Mouse (Mus musculus) liver, embryonic 14.5 days (tissue): ENCODE results near the gene Guca2b. TPM values are rescaled to one million over a fixed set of nuclear protein-coding genes. Genes with fewer than 3 reads are reported as not detected.

ENCODE experiments used
- ATAC-seq: fragments of 200-750 bp; cut with Nextera tagmentation; 2 replicates; pipeline ENCODE4 v1.8.0; 2017; ENCODE audit warnings: moderate number of reproducible peaks, mild to moderate bottlenecking, moderate library complexity; ENCODE audit not compliant: insufficient read depth
- DNase-seq, 3 experiments: peaks; one replicate each; pipeline ENCODE4 v3.0.0-alpha.2; 2012 to 2013; ENCODE audit warnings: low read depth in 3 of 3, low spot score in 3 of 3
- H3K27ac ChIP-seq: fragments of 300-500 bp; sonication (generic); 2 replicates; pipeline ENCODE4 v1.5.1; 2014; ENCODE audit warnings: moderate library complexity, mild to moderate bottlenecking, control low read depth, inconsistent platforms
- H3K27me3 ChIP-seq: fragments of 300-500 bp; sonication (generic); 2 replicates; pipeline ENCODE4 v1.6.1; 2014; ENCODE audit warnings: mild to moderate bottlenecking, low read length, moderate library complexity; ENCODE audit not compliant: control insufficient read depth, insufficient read depth
- H3K36me3 ChIP-seq: fragments of 300-500 bp; sonication (generic); replicated peaks from 2 replicates; pipeline ENCODE4 v1.6.1; 2014; ENCODE audit warnings: low read depth; ENCODE audit not compliant: control insufficient read depth, insufficient read depth
- H3K4me1 ChIP-seq, 2 experiments: fragments of 200-500 bp in 1 of 2; fragments of 300-500 bp in 1 of 2; sonication (generic) in 1 of 2; replicated peaks; 2 replicates each; pipeline ENCODE4 v1.6.1; 2012 to 2014; ENCODE audit warnings: antibody characterized with exemption in 1 of 2, inconsistent platforms in 1 of 2, low read length in 1 of 2; ENCODE audit not compliant: control insufficient read depth in 2 of 2, insufficient read depth in 2 of 2
- H3K4me2 ChIP-seq: fragments of 300-500 bp; sonication (generic); 2 replicates; pipeline ENCODE4 v1.6.1; 2014; ENCODE audit warnings: low read depth, mild to moderate bottlenecking, control low read depth, moderate library complexity
- H3K4me3 ChIP-seq, 2 experiments: fragments of 200-500 bp in 1 of 2; fragments of 300-500 bp in 1 of 2; sonication (generic) in 1 of 2; 2 replicates each; pipeline ENCODE4 v1.5.1; 2012 to 2014; ENCODE audit warnings: low read depth in 2 of 2, low read length in 2 of 2, mild to moderate bottlenecking in 2 of 2, control low read depth in 1 of 2, inconsistent platforms in 1 of 2, moderate library complexity in 1 of 2; ENCODE audit not compliant: insufficient read depth in 1 of 2
- H3K9ac ChIP-seq: fragments of 300-500 bp; sonication (generic); replicated peaks from 2 replicates; pipeline ENCODE4 v1.6.1; 2014; ENCODE audit warnings: mild to moderate bottlenecking, control low read depth, moderate library complexity
- H3K9me3 ChIP-seq: fragments of 300-500 bp; sonication (generic); 2 replicates; pipeline ENCODE4 v1.6.1; 2016; ENCODE audit warnings: low read length, mixed read lengths; ENCODE audit not compliant: control insufficient read depth
- CTCF ChIP-seq: IDR thresholded peaks from 2 replicates; pipeline ENCODE4 v1.5.1; 2016; ENCODE audit warnings: antibody characterized with exemption, low read depth, control low read depth
- EP300 ChIP-seq: IDR thresholded peaks from 2 replicates; pipeline ENCODE4 v1.6.1; 2016; ENCODE audit warnings: antibody characterized with exemption, low read depth
- WGBS: fragments of 180-500 bp; shearing (Covaris S2); extraction: QIAGEN DNeasy Blood & Tissue Kit; methylation state at CpG from one replicate; pipeline ENCODE4 v1.1.7; 2014; ENCODE audit not compliant: insufficient replicate concordance; 5-methylcytosine and 5-hydroxymethylcytosine counted together
- polyA plus RNA-seq, 2 experiments: library from polyadenylated mRNA; depleted of rRNA in 1 of 2; stranded (reverse) in 1 of 2; unstranded in 1 of 2; fragments of >200 nt; fragmentation: Nextera tagmentation in 1 of 2; extraction: Ambion mirVana in 1 of 2; gene quantifications; 2 replicates each; pipeline versions ENCODE4 v1.2.1 to v1.2.3; 2012 to 2014

Guca2b gene
- polyA plus RNA-seq, 2 experiments = 0.12 TPM; not detected in 1

DNA sequence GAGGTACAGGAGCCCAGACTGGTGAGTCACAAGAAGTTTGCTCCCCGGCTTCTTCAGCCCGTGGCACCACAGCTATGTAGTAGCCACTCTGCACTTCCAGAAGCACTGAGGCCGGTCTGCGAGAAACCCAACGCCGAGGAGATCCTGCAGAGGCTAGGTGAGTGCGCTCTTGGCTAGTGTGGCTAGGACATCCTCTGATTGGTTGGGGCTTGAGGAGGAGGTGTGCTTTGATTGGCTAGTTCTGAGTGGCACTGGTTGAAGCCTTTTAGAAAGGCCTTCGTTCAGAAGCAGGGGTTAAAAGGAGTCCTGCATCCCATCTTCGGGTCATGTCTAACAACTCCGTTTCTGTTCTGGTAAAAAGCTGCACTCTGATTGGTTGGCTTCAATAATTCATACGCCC, 20.1 kb downstream of the Guca2b start:
- TF ChIP-seq CTCF = no peak
- no peak for TF ChIP-seq EP300
- no peak overlapping the region for H3K4me3 ChIP-seq
- H3K4me1 ChIP-seq = no peaks in the 10 kb centered on the region; a peak in 1 of 4 replicates
- no peak for ATAC-seq
- H3K9me3 ChIP-seq = no peaks in the 10 kb centered on the region
- no peak overlapping the region for H3K27ac ChIP-seq
- no peak overlapping the region for H3K4me2 ChIP-seq
- H3K27me3 ChIP-seq = no peaks in the 10 kb centered on the region
- no peak overlapping the region for H3K9ac ChIP-seq
- H3K36me3 ChIP-seq = no peaks in the 10 kb centered on the region
- no peak for DNase-seq
- WGBS = 56% methylated on average over 11 of the region's 11 CpGs

DNA sequence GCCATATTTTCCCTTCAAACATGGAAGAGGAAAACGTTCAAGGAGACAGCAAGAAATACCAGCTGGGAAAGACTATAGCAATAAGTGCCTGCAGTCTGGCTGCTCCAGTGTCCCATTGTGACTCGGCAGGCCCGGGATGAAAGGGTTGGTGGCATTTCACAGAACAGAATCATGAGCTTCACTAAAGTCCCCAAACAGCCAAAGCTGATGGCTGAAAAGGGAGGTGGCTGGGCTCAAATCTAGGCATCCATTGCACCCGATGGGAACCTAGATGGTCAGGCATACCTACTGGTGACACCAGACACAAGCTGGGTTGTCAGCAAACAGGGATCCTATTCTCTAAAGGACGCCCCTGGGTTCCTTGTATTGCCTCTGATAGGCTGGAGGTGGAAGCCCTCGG, 20.8 kb downstream of the Guca2b start:
- H3K27ac ChIP-seq = no peak overlapping the region
- TF ChIP-seq CTCF (no peak), EP300 (no peak)
- 62% methylated on average over 6 of the region's 6 CpGs for WGBS

DNA sequence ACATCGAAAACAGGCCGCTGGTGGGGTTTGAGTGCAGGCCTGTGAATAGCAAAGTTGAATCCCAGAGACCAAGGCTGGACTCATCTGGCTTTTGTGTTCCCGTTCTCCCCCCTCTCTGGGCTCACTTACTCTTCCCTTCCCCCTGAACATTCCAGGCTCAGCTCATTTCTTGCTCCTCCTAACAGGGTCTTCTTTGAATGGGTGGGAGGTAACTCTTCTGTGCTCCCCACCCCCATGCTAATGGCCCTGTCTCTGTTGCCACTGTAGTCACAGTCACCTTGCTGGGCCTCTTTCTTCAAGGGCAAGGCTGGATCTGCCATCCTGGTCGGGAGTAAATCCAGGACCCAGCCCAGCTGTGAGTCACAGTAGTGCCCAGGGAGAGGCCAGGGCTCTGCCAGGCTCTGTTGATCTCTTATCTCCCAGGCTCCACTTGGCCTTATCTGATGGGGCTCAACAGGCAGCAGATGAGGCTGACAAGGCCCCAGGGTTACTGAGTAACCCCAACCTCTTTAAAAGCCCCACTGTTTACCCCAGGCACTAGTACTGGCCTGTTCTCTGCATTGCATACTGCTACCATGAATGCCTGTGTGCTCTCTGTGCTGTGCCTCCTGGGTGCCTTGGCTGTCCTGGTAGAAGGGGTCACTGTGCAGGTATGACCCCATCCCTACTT, 21.4 kb downstream of the Guca2b start, which contains the start of gene Guca2a:
TSS of gene Guca2a (plus strand) at position 529 of the 670 bp plus-strand sequence.
- H3K27ac ChIP-seq = no peak within 1 kb of the TSS
- no peaks in the 10 kb centered on the region; a peak in 1 of 4 replicates for H3K4me1 ChIP-seq
- H3K36me3 ChIP-seq = no peaks in the 10 kb centered on the region
- H3K9me3 ChIP-seq = no peaks in the 10 kb centered on the region
- 57% methylated on average over 4 of the region's 4 CpGs for WGBS
- H3K4me3 ChIP-seq = no peak within 1 kb of the TSS
- no peak for DNase-seq
- TF ChIP-seq CTCF = no peak
- TF ChIP-seq EP300 = no peak
- H3K27me3 ChIP-seq = no peaks in the 10 kb centered on the region
- no peak for ATAC-seq
- H3K9ac ChIP-seq = no peak within 1 kb of the TSS
- H3K4me2 ChIP-seq = no peak within 1 kb of the TSS

More for the DNA sequence above, 20.8 kb downstream of the Guca2b start:
- no peak overlapping the region for H3K9ac ChIP-seq
- H3K4me2 ChIP-seq = no peak overlapping the region
- H3K4me3 ChIP-seq = no peak overlapping the region
- no peak for DNase-seq
- H3K36me3 ChIP-seq = no peaks in the 10 kb centered on the region
- no peaks in the 10 kb centered on the region; a peak in 1 of 4 replicates for H3K4me1 ChIP-seq
- no peak for ATAC-seq
- H3K27me3 ChIP-seq = no peaks in the 10 kb centered on the region
- no peaks in the 10 kb centered on the region for H3K9me3 ChIP-seq

DNA sequence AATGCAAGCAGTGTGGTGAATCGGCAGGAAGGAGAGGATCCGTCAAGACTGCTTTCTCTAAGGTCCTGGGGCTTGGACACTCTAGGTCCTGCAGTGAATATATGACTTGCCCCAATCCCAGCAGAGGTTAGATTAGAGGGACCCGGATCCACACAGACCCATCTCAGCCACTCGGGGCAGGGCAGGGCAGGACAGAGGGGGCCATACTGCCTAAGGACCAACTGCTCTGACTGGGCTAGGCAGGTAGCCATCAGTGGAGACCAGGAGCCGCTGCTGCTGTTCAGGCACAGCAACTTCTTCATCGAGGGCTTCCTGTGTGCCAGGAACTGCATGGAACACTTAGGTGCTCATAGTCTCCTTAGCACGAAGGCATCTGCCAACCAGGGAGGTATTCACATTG, 22.0 kb downstream of the Guca2b start:
- 64% methylated on average over 7 of the region's 7 CpGs for WGBS

DNA sequence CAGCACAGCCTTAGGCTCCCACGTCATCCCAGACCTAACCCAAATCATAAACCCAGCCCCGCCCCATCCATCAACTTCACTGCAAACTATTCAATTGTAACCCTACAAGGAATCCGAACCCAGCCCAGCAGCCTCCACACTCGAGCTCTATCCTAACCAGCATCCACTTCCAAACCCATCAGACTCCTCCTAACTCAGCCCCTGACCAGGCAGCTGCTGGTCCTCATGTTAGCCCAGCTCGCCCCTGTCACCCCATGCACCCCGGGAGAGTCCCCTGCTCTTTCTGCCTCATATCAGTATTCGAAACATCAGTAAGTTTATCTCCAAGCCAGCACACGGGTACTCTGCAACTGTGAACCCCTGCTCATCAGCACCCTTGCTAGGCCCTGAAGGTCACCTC, 23.1 kb downstream of the Guca2b start:
- no peak overlapping the region for H3K27ac ChIP-seq
- DNase-seq = no peak
- 47% methylated on average over 8 of the region's 8 CpGs for WGBS

More for the DNA sequence above, 22.0 kb downstream of the Guca2b start:
- no peak overlapping the region for H3K9ac ChIP-seq
- H3K36me3 ChIP-seq = no peaks in the 10 kb centered on the region
- H3K4me2 ChIP-seq = no peak overlapping the region
- ATAC-seq (no peak), DNase-seq (no peak)
- H3K4me3 ChIP-seq = no peak overlapping the region
- peaks cover 0 to 4% of the 10 kb centered on the region in 2 experiments; a peak in 1 of 4 replicates for H3K4me1 ChIP-seq
- no peaks in the 10 kb centered on the region for H3K27me3 ChIP-seq
- H3K27ac ChIP-seq = no peak overlapping the region
- TF ChIP-seq EP300 (no peak), CTCF (no peak)
- no peaks in the 10 kb centered on the region for H3K9me3 ChIP-seq

More for the DNA sequence above, 23.1 kb downstream of the Guca2b start:
- Histone ChIP-seq H3K27me3 (no peaks in the 10 kb centered on the region), H3K9me3 (no peaks in the 10 kb centered on the region), H3K4me3 (no peak overlapping the region), H3K4me1 (peaks cover 0 to 10% of the 10 kb centered on the region in 2 experiments; a peak in 2 of 4 replicates), H3K36me3 (no peaks in the 10 kb centered on the region), H3K4me2 (no peak overlapping the region), H3K9ac (no peak overlapping the region)
- TF ChIP-seq EP300 = no peak
- no peak for TF ChIP-seq CTCF
- ATAC-seq = no peak
